Mouse (Mus musculus) adrenal gland, postnatal 4 days (tissue): Measurements from ENCODE around the gene Coro2b. TPM values are rescaled to one million over a fixed set of nuclear protein-coding genes. Genes with fewer than 3 reads are reported as not detected.
A peak's percentile ranks its signal among the peaks of the same experiment; 100 is the strongest.
"Not testable (repeated sequence)": the region's sequence is repeated elsewhere in the genome, so short reads cannot be mapped to it uniquely, and the experiment has no call there.

Experiments used
- DNase-seq, 2 experiments: peaks; one replicate each; pipeline ENCODE4 v3.0.0; 2021 to 2022; ENCODE audit warnings: low spot score in 2 of 2, mixed read lengths in 2 of 2
- total RNA-seq, 2 experiments: library from RNA; stranded (reverse); gene quantifications; 2 replicates each; pipeline ENCODE4 v1.2.3; 2021

Coro2b gene
- total RNA-seq, 2 experiments from 2014 or later = 28.4 to 32.6 TPM

GRCm38 (mm10) chr9:62474206-62474605, 62.6 kb downstream of the Coro2b start:
- no peak for DNase-seq

DNA sequence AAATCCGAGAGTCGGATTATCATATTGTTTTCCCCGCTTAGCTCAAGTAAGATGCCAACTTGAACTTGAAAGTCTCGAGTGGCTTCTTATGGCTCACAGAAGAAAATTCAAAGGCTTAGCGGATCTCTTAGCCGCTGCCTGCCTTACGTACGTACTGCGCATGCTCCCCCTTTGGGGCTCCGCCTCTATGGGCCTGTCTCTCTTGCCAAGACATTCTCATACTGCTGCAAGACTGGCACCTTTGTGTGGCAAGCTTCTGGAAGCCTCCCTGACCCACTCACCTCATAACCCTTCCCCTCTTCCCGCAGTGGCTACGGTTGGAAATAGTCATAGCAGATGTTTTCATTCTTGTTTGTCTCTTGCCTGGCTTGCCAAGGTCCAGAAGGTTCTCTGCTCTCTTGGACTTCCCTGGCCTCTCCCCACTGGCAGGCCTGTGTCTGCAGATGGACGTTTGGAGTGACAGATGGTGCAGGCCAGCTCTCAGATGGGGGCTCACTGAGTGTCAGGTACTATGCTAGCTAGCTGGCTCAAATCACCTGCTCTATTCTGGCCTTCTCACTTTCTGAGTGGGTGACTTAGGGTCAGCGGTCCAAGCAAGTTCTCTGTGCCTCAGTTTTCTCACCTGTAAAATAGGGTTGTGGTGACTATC, 65.2 kb downstream of the Coro2b start:
- no peak for DNase-seq

DNA sequence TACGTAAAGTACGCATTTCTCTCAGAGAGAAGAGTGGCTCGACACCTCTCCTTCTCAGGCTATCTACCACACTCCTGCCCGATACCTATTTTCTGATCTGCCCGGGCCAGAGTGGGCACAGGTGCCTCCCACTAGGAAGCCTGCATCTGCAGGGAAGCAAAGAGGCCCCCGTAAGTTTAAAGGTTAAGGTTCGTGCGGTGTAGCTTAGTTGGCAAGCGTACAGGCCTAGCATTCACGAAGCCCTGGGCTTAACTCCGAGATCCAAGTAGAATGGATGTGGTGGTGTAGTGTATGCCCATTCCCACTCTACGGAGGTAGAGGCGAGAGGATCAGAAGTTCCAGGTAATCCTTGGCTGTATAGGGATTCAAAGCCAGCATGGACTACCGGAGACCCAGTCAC, 65.8 kb downstream of the Coro2b start:
- no peak for DNase-seq

- DNase-seq = peak; percentile 43 to 64
Measured at GRCm38 (mm10) chr9:62470398-62470797, 66.4 kb downstream of the Coro2b start.

DNA sequence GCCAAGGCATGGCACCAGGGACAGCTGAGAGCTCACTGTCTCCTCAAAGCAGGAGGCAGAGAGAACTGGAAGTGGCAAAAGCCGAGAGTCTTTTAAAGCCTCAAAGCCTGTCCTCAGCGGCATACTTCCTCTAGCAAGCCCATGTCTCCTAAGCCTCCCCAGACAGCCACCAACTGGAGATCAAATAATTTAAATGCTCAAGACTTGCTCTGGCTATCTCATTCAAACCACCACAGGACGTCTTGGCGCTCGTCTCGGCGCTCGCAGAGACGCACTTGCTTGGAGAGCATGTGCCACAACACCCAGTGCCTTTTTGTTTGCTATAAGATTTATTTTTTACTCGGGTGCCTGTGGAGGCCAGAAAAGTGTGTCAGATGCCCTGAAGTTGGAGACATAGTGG, 67.1 kb downstream of the Coro2b start:
- no peak for DNase-seq

DNA sequence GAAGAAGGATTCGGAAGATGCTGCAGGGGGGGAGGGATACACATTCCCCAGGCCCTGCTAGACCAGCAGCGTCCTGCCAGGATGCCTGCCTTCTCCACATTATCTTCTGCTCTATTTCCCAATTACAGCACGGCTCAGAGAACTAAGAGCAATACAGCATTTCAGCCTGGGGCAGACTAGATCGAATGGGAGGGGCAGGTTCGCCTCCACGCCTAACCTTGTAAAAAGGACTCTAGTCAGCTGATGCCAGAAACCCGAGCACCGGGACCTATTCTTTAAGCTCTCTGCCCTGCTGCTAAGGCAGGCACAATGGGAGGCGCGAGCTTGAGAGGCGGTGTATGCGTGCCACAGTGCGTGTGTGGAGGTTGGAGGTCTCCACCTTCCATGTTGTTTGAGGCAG, 67.7 kb downstream of the Coro2b start:
- DNase-seq = no peak

GRCm38 (mm10) chr9:62467413-62467784, 69.4 kb downstream of the Coro2b start:
- DNase-seq = no peak

DNA sequence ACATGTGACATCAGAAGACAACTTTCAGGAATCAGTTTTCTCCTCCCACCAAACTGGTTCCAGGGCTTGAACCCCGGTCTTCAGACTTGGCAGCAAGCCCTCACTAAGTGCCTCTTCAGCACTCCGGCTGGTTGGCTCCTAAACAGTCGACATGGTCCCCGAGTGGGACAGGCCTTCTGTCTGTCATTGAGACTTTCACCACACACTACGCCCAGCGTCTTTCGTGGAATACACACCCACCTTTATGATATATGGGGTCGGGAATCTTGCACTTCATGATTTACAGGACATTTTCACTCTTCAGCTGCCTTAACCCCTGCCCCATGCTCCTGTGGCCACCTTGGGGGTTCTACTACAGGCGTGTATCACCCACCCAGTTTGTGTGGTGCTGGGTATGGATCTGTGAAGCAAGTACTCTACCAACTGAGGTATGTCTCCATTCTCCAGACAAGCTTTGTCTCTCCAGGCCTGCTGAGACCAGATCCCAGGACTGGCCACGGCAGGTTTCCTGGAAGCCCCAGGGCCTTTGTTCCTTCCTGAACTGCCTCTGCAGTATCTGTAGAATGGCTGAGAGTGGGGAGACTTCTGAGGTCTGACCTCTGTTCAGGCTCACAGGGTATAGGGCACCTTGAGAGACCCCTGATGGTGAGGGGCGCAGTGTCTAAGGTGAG, 70.0 kb downstream of the Coro2b start:
- no peak for DNase-seq

DNA sequence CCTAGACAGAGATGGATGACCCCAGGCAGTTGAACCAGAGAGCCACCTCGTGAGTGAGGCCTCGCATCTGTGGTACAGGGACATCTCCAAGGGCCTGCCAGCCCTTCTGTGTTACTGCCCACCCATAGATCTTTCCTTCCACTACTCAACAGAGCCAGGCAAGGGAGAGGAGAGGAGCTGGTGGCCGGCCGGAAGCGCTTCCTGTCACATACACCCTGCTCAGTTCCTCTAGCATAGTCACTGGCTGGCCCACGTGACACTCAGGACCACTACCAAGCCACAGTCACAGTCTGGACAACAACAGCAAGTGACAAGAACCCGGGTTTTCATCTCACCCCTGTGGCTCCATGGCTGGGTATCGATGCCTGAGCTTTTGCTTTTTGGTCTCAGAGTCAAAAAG, 70.8 kb downstream of the Coro2b start:
- no peak for DNase-seq

GRCm38 (mm10) chr9:62464727-62465126, 72.1 kb downstream of the Coro2b start:
- DNase-seq = no peak

DNA sequence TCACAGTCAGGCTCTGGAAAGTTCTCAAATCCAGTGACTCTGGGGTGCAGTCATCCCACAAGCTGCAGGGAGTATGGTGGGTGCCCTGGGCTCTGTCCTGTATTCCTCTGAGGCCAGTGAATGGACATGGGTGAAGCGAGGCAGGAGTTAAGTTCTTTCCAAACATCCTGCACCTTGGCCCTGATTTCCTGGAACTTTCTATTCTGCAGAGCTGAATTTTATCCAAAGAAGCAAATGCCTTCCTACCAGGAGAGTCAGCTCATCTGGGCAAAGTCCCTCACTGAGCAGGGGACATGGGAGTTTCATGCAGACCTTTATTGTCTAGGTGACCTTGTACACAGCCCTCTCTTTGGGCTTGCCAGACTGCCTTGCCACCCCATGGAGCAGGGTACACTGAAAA, 75.1 kb downstream of the Coro2b start:
- no peak for DNase-seq

GRCm38 (mm10) chr9:62461095-62461494, 75.7 kb downstream of the Coro2b start:
- no peak for DNase-seq

DNA sequence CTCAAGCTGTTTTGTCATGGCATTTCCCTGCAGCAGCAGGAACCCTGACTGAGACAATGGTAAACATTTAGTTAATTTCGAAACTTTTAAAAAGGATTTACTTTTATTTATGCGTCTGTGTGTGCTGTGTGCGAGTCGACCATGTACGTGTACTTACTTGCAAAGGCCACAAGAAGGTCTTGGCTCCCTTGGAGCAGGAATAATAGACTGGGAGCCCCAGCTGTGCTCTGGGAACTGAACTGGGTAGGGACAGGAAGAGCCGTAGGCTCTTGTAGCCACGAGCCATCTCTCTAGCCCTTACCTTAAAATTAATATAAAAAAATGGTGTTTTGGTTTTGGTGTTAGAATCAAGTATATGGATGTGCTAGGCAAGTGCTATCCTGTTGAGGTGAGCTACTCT, 76.8 kb downstream of the Coro2b start:
- no peak for DNase-seq

GRCm38 (mm10) chr9:62458457-62458856, 78.4 kb downstream of the Coro2b start:
- no peak for DNase-seq

- peak in 1 of 2 experiments; percentile 38 for DNase-seq
Measured at GRCm38 (mm10) chr9:62456015-62456414, 80.8 kb downstream of the Coro2b start.

GRCm38 (mm10) chr9:62455210-62455969, 81.5 kb downstream of the Coro2b start:
- no peak for DNase-seq

- no peak for DNase-seq
Measured at GRCm38 (mm10) chr9:62452373-62452993, 84.4 kb downstream of the Coro2b start.

- DNase-seq = no peak
Measured at GRCm38 (mm10) chr9:62451585-62452372, 85.1 kb downstream of the Coro2b start.

DNA sequence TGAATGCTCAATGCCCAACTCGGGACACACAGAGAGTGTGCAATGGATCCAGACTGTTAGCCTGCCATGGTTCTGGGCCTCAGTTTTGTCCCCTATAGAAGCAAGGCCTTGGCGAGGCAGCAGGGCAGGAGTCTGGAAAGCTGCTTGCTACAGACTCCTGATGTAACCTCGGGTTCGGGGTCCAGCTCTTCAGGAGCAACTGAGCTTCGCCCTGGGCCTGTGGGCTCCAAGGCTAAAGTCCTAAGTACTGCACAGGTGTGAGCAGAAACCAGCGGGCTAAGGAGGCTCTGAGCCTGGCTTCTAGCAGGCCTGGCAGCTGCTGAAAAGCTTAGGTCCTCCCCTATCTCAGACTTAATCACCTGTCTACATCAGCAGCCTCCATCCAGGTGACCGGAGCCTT, 86.0 kb downstream of the Coro2b start:
- DNase-seq = no peak

DNA sequence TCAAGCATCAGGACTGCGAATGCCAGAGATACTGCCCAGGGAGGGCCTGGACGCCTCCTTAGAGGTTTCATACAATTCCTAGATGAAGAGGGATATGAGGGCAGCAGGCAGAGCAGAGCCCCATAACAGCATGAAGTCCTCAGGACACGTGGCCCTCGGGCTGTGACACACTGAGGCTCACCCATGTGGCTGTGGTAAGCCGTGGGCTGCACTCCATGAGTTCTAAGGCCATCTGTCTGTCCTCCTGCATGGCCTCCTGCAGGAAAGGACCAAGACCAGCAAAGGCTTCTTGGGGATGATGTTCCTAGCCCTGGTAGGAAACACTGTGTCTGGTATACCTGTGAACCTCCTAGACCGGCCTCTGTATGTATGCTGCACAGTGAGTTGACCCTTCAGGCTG, 86.5 kb downstream of the Coro2b start:
- no peak for DNase-seq

- not testable (repeated sequence) for DNase-seq
Measured at GRCm38 (mm10) chr9:62447337-62447736, 89.5 kb downstream of the Coro2b start.
